Mouse (Mus musculus): ENCODE results near the gene Icam1. TPM values are rescaled to one million over a fixed set of nuclear protein-coding genes. Genes with fewer than 3 reads are reported as not detected.
A peak's percentile ranks its signal among the peaks of the same experiment; 100 is the strongest.

The Icam1 gene
- total and polyA plus RNA-seq, 2 experiments from 2014 or later, result 9.0 to 19.1 TPM

DNA sequence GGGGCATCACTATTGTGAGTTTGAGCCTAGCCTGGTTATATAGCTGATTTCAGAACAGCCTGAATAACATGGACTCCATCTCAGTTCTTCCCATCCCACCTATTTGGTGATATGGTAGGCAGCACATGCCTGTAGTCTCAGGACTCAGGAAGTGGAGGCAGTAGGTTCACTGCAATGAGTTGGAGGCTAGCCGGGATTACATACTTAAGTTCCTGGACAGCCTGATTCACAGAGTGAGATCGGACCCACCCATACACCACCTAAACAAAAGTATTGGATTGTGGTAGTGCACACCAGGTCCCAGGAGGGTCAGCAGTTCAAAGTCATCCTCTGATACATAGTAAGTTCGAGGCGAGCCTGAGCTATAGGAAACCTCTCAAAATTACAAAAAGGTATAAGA lies 56.9 kb downstream of the Icam1 start:
- TF ChIP-seq EP300 (IDR thresholded peaks at IDR 0.05; ENCODE audit: low read depth) (no peak), CTCF (IDR thresholded peaks at IDR 0.05; ENCODE audit: low read depth) (no peak)
- Histone ChIP-seq H3K27me3 (ENCODE audit: control insufficient read depth, insufficient read depth, low read length) (no peaks in the 10 kb centered on the region), H3K4me1 (ENCODE audit: control insufficient read depth, insufficient read depth) (peaks cover 9% of the 10 kb centered on the region; the same call in 1 of the 2 replicates), H3K4me3 (ENCODE audit: low read depth, low read length) (peak overlapping the region; percentile 91), H3K9ac (replicated peaks; ENCODE audit: low read depth, low read length) (peak overlapping the region; percentile 81), H3K9me3 (replicated peaks; ENCODE audit: control insufficient read depth, low read length) (no peaks in the 10 kb centered on the region), H3K27ac (ENCODE audit: low read depth) (no peak overlapping the region), H3K4me2 (ENCODE audit: low read depth, low read length) (peak overlapping the region; percentile 98), H3K36me3 (replicated peaks; ENCODE audit: control insufficient read depth, insufficient read depth, low read length) (peaks cover 37% of the 10 kb centered on the region)
- 6% methylated on average over 4 of the region's 4 CpGs for WGBS
- ATAC-seq (ENCODE audit: insufficient read depth, low read depth) (no peak; the same call in 1 of the 2 replicates), DNase-seq (ENCODE audit: low spot score) (no peak)

- WGBS, result 2% methylated on average over 58 of the region's 58 CpGs
- Histone ChIP-seq H3K36me3 (replicated peaks; ENCODE audit: control insufficient read depth, insufficient read depth, low read length) (peaks cover 39% of the 10 kb centered on the region), H3K4me2 (ENCODE audit: low read depth, low read length) (peak within 1 kb of the TSS; percentile 98)
Observed at GRCm38 (mm10) chr9:21073044-21073840, 57.5 kb downstream of the Icam1 start, which contains the start of the genes Gm49373 and Fdx1l. Gm49373 (minus strand) TSS chr9:21073096. Fdx1l (minus strand) TSS chr9:21073614.

GRCm38 (mm10) chr9:21074173-21074572 lies 58.4 kb downstream of the Icam1 start:
- no peak for DNase-seq (ENCODE audit: low spot score)
- H3K4me3 ChIP-seq (ENCODE audit: low read depth, low read length), result no peak overlapping the region
- no peak overlapping the region for H3K27ac ChIP-seq (ENCODE audit: low read depth)
- WGBS, result 83% methylated on average over 1 of the region's 1 CpGs
- H3K9ac ChIP-seq (replicated peaks; ENCODE audit: low read depth, low read length), result no peak overlapping the region
- H3K27me3 ChIP-seq (ENCODE audit: control insufficient read depth, insufficient read depth, low read length), result no peaks in the 10 kb centered on the region
- peaks cover 9% of the 10 kb centered on the region; the same call in 1 of the 2 replicates for H3K4me1 ChIP-seq (ENCODE audit: control insufficient read depth, insufficient read depth)
- H3K36me3 ChIP-seq (replicated peaks; ENCODE audit: control insufficient read depth, insufficient read depth, low read length), result peaks cover 48% of the 10 kb centered on the region
- H3K4me2 ChIP-seq (ENCODE audit: low read depth, low read length), result no peak overlapping the region
- H3K9me3 ChIP-seq (replicated peaks; ENCODE audit: control insufficient read depth, low read length), result no peaks in the 10 kb centered on the region
- ATAC-seq (ENCODE audit: insufficient read depth, low read depth), result no peak
- TF ChIP-seq CTCF (IDR thresholded peaks at IDR 0.05; ENCODE audit: low read depth), result no peak

More at GRCm38 (mm10) chr9:21073044-21073840, 57.5 kb downstream of the Icam1 start, which contains the start of the genes Gm49373 and Fdx1l:
- Histone ChIP-seq H3K4me3 (ENCODE audit: low read depth, low read length) (peak within 1 kb of the TSS; percentile 91), H3K9ac (replicated peaks; ENCODE audit: low read depth, low read length) (peak within 1 kb of the TSS; percentile 81), H3K27me3 (ENCODE audit: control insufficient read depth, insufficient read depth, low read length) (no peaks in the 10 kb centered on the region), H3K27ac (ENCODE audit: low read depth) (peak within 1 kb of the TSS; percentile 67), H3K4me1 (ENCODE audit: control insufficient read depth, insufficient read depth) (peaks cover 9% of the 10 kb centered on the region; the same call in 1 of the 2 replicates), H3K9me3 (replicated peaks; ENCODE audit: control insufficient read depth, low read length) (no peaks in the 10 kb centered on the region)
- peak; percentile 95 for ATAC-seq (ENCODE audit: insufficient read depth, low read depth)
- peak; percentile 86 for DNase-seq (ENCODE audit: low spot score)
- TF ChIP-seq CTCF (IDR thresholded peaks at IDR 0.05; ENCODE audit: low read depth), result no peak
- TF ChIP-seq EP300 (IDR thresholded peaks at IDR 0.05; ENCODE audit: low read depth), result peak; percentile 72; the same call in 1 of the 2 replicates

GRCm38 (mm10) chr9:21075625-21076024 lies 59.8 kb downstream of the Icam1 start:
- H3K36me3 ChIP-seq (replicated peaks; ENCODE audit: control insufficient read depth, insufficient read depth, low read length), result peaks cover 63% of the 10 kb centered on the region
- no peaks in the 10 kb centered on the region for H3K9me3 ChIP-seq (replicated peaks; ENCODE audit: control insufficient read depth, low read length)
- no peak overlapping the region for H3K27ac ChIP-seq (ENCODE audit: low read depth)
- TF ChIP-seq EP300 (IDR thresholded peaks at IDR 0.05; ENCODE audit: low read depth), result no peak
- no peak for TF ChIP-seq CTCF (IDR thresholded peaks at IDR 0.05; ENCODE audit: low read depth)
- WGBS, result 89% methylated on average over 3 of the region's 3 CpGs
- H3K4me3 ChIP-seq (ENCODE audit: low read depth, low read length), result no peak overlapping the region
- DNase-seq (ENCODE audit: low spot score) (no peak), ATAC-seq (ENCODE audit: insufficient read depth, low read depth) (no peak)
- H3K4me2 ChIP-seq (ENCODE audit: low read depth, low read length), result no peak overlapping the region
- H3K9ac ChIP-seq (replicated peaks; ENCODE audit: low read depth, low read length), result no peak overlapping the region
- H3K4me1 ChIP-seq (ENCODE audit: control insufficient read depth, insufficient read depth), result peaks cover 9% of the 10 kb centered on the region; the same call in 1 of the 2 replicates
- no peaks in the 10 kb centered on the region for H3K27me3 ChIP-seq (ENCODE audit: control insufficient read depth, insufficient read depth, low read length)

MicroRNA genes within 50 kb of the gene (microRNA counts, 519-probe panel; counts per million panel counts)
- not detected for microRNA mmu-miR-1900

Small RNA genes within 50 kb of the gene (microRNA-seq; reads per million reads assigned to microRNA genes)
- gene Mir1900 (not detected), gene Mir7082 (not detected)

Other genes starting within 250 kb of the Icam1 start
- 4.6 and 8.8 TPM in 2 replicates for gene Col5a3, start 200.9 kb upstream of the Icam1 start, total RNA-seq (2014; rRNA removed; ENCODE audit: low replicate concordance)
- 1.4 and 1.6 TPM in 2 replicates for gene Col5a3, start 200.9 kb upstream of the Icam1 start, polyA plus RNA-seq (2015; fragmentation: Nextera tagmentation; extraction: Ambion mirVana)
- gene Rdh8, start 197.5 kb upstream of the Icam1 start, total RNA-seq (2014; rRNA removed; ENCODE audit: low replicate concordance), result not detected in 2 replicates
- gene Rdh8, start 197.5 kb upstream of the Icam1 start, polyA plus RNA-seq (2015; fragmentation: Nextera tagmentation; extraction: Ambion mirVana), result not detected in 2 replicates
- 4.0 and 6.8 TPM in 2 replicates for gene A230050P20Rik, start 147.3 kb upstream of the Icam1 start, total RNA-seq (2014; rRNA removed; ENCODE audit: low replicate concordance)
- gene A230050P20Rik, start 147.3 kb upstream of the Icam1 start, polyA plus RNA-seq (2015; fragmentation: Nextera tagmentation; extraction: Ambion mirVana), result 4.9 and 5.3 TPM in 2 replicates
- 0.43 TPM in 1 of 2 replicates, not detected in the other for gene Angptl6, start 136.3 kb upstream of the Icam1 start, total RNA-seq (2014; rRNA removed; ENCODE audit: low replicate concordance)
- gene Angptl6, start 136.3 kb upstream of the Icam1 start, polyA plus RNA-seq (2015; fragmentation: Nextera tagmentation; extraction: Ambion mirVana), result 2.0 and 2.3 TPM in 2 replicates
- gene Ppan, start 127.8 kb upstream of the Icam1 start, total RNA-seq (2014; rRNA removed; ENCODE audit: low replicate concordance), result 17.4 and 21.2 TPM in 2 replicates
- gene Ppan, start 127.8 kb upstream of the Icam1 start, polyA plus RNA-seq (2015; fragmentation: Nextera tagmentation; extraction: Ambion mirVana), result 15.2 and 16.9 TPM in 2 replicates
- 74.5 and 86.8 TPM in 2 replicates for gene Eif3g, start 117.4 kb upstream of the Icam1 start, total RNA-seq (2014; rRNA removed; ENCODE audit: low replicate concordance)
- gene Eif3g, start 117.4 kb upstream of the Icam1 start, polyA plus RNA-seq (2015; fragmentation: Nextera tagmentation; extraction: Ambion mirVana), result 161 and 172 TPM in 2 replicates
- gene Dnmt1, start 56.1 kb upstream of the Icam1 start, total RNA-seq (2014; rRNA removed; ENCODE audit: low replicate concordance), result 27.4 and 56.9 TPM in 2 replicates
- gene Dnmt1, start 56.1 kb upstream of the Icam1 start, polyA plus RNA-seq (2015; fragmentation: Nextera tagmentation; extraction: Ambion mirVana), result 15.4 and 16.1 TPM in 2 replicates
- gene S1pr2, start 39.2 kb upstream of the Icam1 start, total RNA-seq (2014; rRNA removed; ENCODE audit: low replicate concordance), result 6.9 and 7.4 TPM in 2 replicates
- gene S1pr2, start 39.2 kb upstream of the Icam1 start, polyA plus RNA-seq (2015; fragmentation: Nextera tagmentation; extraction: Ambion mirVana), result 8.5 and 8.6 TPM in 2 replicates
- 239 and 285 TPM in 2 replicates for gene Mrpl4, start 13.2 kb upstream of the Icam1 start, total RNA-seq (2014; rRNA removed; ENCODE audit: low replicate concordance)
- 193 and 195 TPM in 2 replicates for gene Mrpl4, start 13.2 kb upstream of the Icam1 start, polyA plus RNA-seq (2015; fragmentation: Nextera tagmentation; extraction: Ambion mirVana)
- 2.4 TPM in 1 of 2 replicates, not detected in the other for gene Icam4, start 13.4 kb downstream of the Icam1 start, total RNA-seq (2014; rRNA removed; ENCODE audit: low replicate concordance)
- gene Icam4, start 13.4 kb downstream of the Icam1 start, polyA plus RNA-seq (2015; fragmentation: Nextera tagmentation; extraction: Ambion mirVana), result 1.3 and 1.6 TPM in 2 replicates
- not detected in 2 replicates for gene Icam5, start 16.1 kb downstream of the Icam1 start, total RNA-seq (2014; rRNA removed; ENCODE audit: low replicate concordance)
- gene Icam5, start 16.1 kb downstream of the Icam1 start, polyA plus RNA-seq (2015; fragmentation: Nextera tagmentation; extraction: Ambion mirVana), result 0.04 TPM in 1 of 2 replicates, not detected in the other
- not detected in 2 replicates for gene Zglp1, start 51.1 kb downstream of the Icam1 start, total RNA-seq (2014; rRNA removed; ENCODE audit: low replicate concordance)
- 0.30 TPM in 1 of 2 replicates, not detected in the other for gene Zglp1, start 51.1 kb downstream of the Icam1 start, polyA plus RNA-seq (2015; fragmentation: Nextera tagmentation; extraction: Ambion mirVana)
- 0.23 TPM in 1 of 2 replicates, not detected in the other for gene Gm49373, start 57.1 kb downstream of the Icam1 start, total RNA-seq (2014; rRNA removed; ENCODE audit: low replicate concordance)
- gene Gm49373, start 57.1 kb downstream of the Icam1 start, polyA plus RNA-seq (2015; fragmentation: Nextera tagmentation; extraction: Ambion mirVana), result 0.12 and 0.18 TPM in 2 replicates
- 63.8 and 79.5 TPM in 2 replicates for gene Fdx1l, start 57.6 kb downstream of the Icam1 start, total RNA-seq (2014; rRNA removed; ENCODE audit: low replicate concordance)
- 51.1 and 51.6 TPM in 2 replicates for gene Fdx1l, start 57.6 kb downstream of the Icam1 start, polyA plus RNA-seq (2015; fragmentation: Nextera tagmentation; extraction: Ambion mirVana)
- 0.66 and 1.6 TPM in 2 replicates for gene Gm38431, start 76.0 kb downstream of the Icam1 start, total RNA-seq (2014; rRNA removed; ENCODE audit: low replicate concordance)
- gene Gm38431, start 76.0 kb downstream of the Icam1 start, polyA plus RNA-seq (2015; fragmentation: Nextera tagmentation; extraction: Ambion mirVana), result 0.34 TPM in 2 replicates
- 40.8 and 48.3 TPM in 2 replicates for gene Raver1, start 76.0 kb downstream of the Icam1 start, total RNA-seq (2014; rRNA removed; ENCODE audit: low replicate concordance)
- gene Raver1, start 76.0 kb downstream of the Icam1 start, polyA plus RNA-seq (2015; fragmentation: Nextera tagmentation; extraction: Ambion mirVana), result 15.5 and 15.9 TPM in 2 replicates
- gene Tyk2, start 115.3 kb downstream of the Icam1 start, total RNA-seq (2014; rRNA removed; ENCODE audit: low replicate concordance), result 16.7 and 17.9 TPM in 2 replicates
- 7.7 and 8.3 TPM in 2 replicates for gene Tyk2, start 115.3 kb downstream of the Icam1 start, polyA plus RNA-seq (2015; fragmentation: Nextera tagmentation; extraction: Ambion mirVana)
- gene Cdc37, start 134.0 kb downstream of the Icam1 start, total RNA-seq (2014; rRNA removed; ENCODE audit: low replicate concordance), result 32.9 and 50.1 TPM in 2 replicates
- gene Cdc37, start 134.0 kb downstream of the Icam1 start, polyA plus RNA-seq (2015; fragmentation: Nextera tagmentation; extraction: Ambion mirVana), result 176 and 183 TPM in 2 replicates
- 10.2 and 14.6 TPM in 2 replicates for gene Pde4a, start 149.7 kb downstream of the Icam1 start, total RNA-seq (2014; rRNA removed; ENCODE audit: low replicate concordance)
- 16.6 and 17.5 TPM in 2 replicates for gene Pde4a, start 149.7 kb downstream of the Icam1 start, polyA plus RNA-seq (2015; fragmentation: Nextera tagmentation; extraction: Ambion mirVana)
- 67.9 and 79.0 TPM in 2 replicates for gene Keap1, start 223.4 kb downstream of the Icam1 start, total RNA-seq (2014; rRNA removed; ENCODE audit: low replicate concordance)
- 42.7 and 45.7 TPM in 2 replicates for gene Keap1, start 223.4 kb downstream of the Icam1 start, polyA plus RNA-seq (2015; fragmentation: Nextera tagmentation; extraction: Ambion mirVana)
- not detected in 2 replicates for gene S1pr5, start 232.5 kb downstream of the Icam1 start, total RNA-seq (2014; rRNA removed; ENCODE audit: low replicate concordance)
- gene S1pr5, start 232.5 kb downstream of the Icam1 start, polyA plus RNA-seq (2015; fragmentation: Nextera tagmentation; extraction: Ambion mirVana), result 0.10 and 0.15 TPM in 2 replicates
- gene Atg4d, start 249.3 kb downstream of the Icam1 start, total RNA-seq (2014; rRNA removed; ENCODE audit: low replicate concordance), result 41.2 and 67.4 TPM in 2 replicates
- gene Atg4d, start 249.3 kb downstream of the Icam1 start, polyA plus RNA-seq (2015; fragmentation: Nextera tagmentation; extraction: Ambion mirVana), result 53.6 and 56.1 TPM in 2 replicates

Measured in heart, postnatal 0 days (tissue).